Mouse (Mus musculus) forebrain, embryonic 11.5 days (tissue): ENCODE data around the gene Aox3. TPM values are rescaled to one million over a fixed set of nuclear protein-coding genes. Genes with fewer than 3 reads are reported as not detected.

Experiments
- ATAC-seq: fragments of 200-750 bp; cut with Nextera tagmentation; replicated peaks from 2 replicates; pipeline ENCODE4 v1.8.0; 2017; ENCODE audit warnings: moderate TSS enrichment; ENCODE audit not compliant: low FRiP score
- DNase-seq: peaks from one replicate; pipeline ENCODE4 v3.0.0-alpha.2; 2017; ENCODE audit warnings: low spot score
- H3K27ac ChIP-seq: fragments of 300-500 bp; sonication (generic); 2 replicates; pipeline ENCODE4 v1.5.1; 2014; ENCODE audit warnings: low read depth, low read length
- H3K27me3 ChIP-seq: fragments of 300-500 bp; sonication (generic); 2 replicates; pipeline ENCODE4 v1.6.1; 2014; ENCODE audit warnings: mild to moderate bottlenecking, low read length, mixed read lengths; ENCODE audit not compliant: control insufficient read depth, insufficient read depth
- H3K36me3 ChIP-seq: fragments of 300-500 bp; sonication (generic); 2 replicates; pipeline ENCODE4 v1.6.1; 2014; ENCODE audit warnings: mild to moderate bottlenecking, low read length, moderate library complexity, mixed read lengths; ENCODE audit not compliant: control insufficient read depth, insufficient read depth
- H3K4me1 ChIP-seq: fragments of 300-500 bp; sonication (generic); replicated peaks from 2 replicates; pipeline ENCODE4 v1.6.1; 2014; ENCODE audit warnings: low read length, mixed read lengths; ENCODE audit not compliant: control insufficient read depth, insufficient read depth
- H3K4me2 ChIP-seq: fragments of 300-500 bp; sonication (generic); 2 replicates; pipeline ENCODE4 v1.6.1; 2014; ENCODE audit warnings: low read depth, mild to moderate bottlenecking, low read length, moderate library complexity, mixed read lengths; ENCODE audit not compliant: severe bottlenecking
- H3K4me3 ChIP-seq: fragments of 300-500 bp; sonication (generic); 2 replicates; pipeline ENCODE4 v1.5.1; 2014; ENCODE audit warnings: low read depth, low read length
- H3K9ac ChIP-seq: fragments of 300-500 bp; sonication (generic); 2 replicates; pipeline ENCODE4 v1.6.1; 2014; ENCODE audit warnings: low read length
- H3K9me3 ChIP-seq: fragments of 300-500 bp; sonication (generic); 2 replicates; pipeline ENCODE4 v1.6.1; 2016; ENCODE audit warnings: low read length, mixed read lengths; ENCODE audit not compliant: control insufficient read depth
- WGBS: fragments of 180-500 bp; shearing (Covaris S2); extraction: QIAGEN DNeasy Blood & Tissue Kit; methylation state at CpG from one replicate; pipeline ENCODE4 v1.1.7; 2014; 5-methylcytosine and 5-hydroxymethylcytosine counted together
- polyA plus RNA-seq: library from polyadenylated mRNA; unstranded; fragments of >200 nt; fragmentation: Nextera tagmentation; extraction: Ambion mirVana; gene quantifications from 2 replicates; pipeline ENCODE4 v1.2.1, GENCODE M21; 2014

Aox3 gene
- polyA plus RNA-seq, 1 experiment from 2014 or later: 0.09 TPM

GRCm38 (mm10) chr1:58074266-58074665 is 38.7 kb upstream of the Aox3 start:
- no peak for ATAC-seq
- H3K4me3 ChIP-seq: no peak overlapping the region

GRCm38 (mm10) chr1:58077882-58078281 is 35.0 kb upstream of the Aox3 start:
- no peaks in the 10 kb centered on the region for H3K4me1 ChIP-seq
- no peak overlapping the region for H3K9ac ChIP-seq
- H3K9me3 ChIP-seq: no peaks in the 10 kb centered on the region
- DNase-seq: no peak
- no peak for ATAC-seq
- no peak overlapping the region for H3K27ac ChIP-seq
- H3K4me3 ChIP-seq: no peak overlapping the region
- no peaks in the 10 kb centered on the region for H3K27me3 ChIP-seq
- H3K36me3 ChIP-seq: no peaks in the 10 kb centered on the region
- no peak overlapping the region for H3K4me2 ChIP-seq

More at GRCm38 (mm10) chr1:58074266-58074665, 38.7 kb upstream of the Aox3 start:
- no peak overlapping the region for H3K27ac ChIP-seq
- H3K9ac ChIP-seq: no peak overlapping the region
- H3K4me1 ChIP-seq: no peaks in the 10 kb centered on the region
- 91% methylated on average over 2 of the region's 2 CpGs for WGBS
- H3K9me3 ChIP-seq: no peaks in the 10 kb centered on the region
- no peaks in the 10 kb centered on the region for H3K27me3 ChIP-seq
- no peak for DNase-seq
- H3K4me2 ChIP-seq: no peak overlapping the region
- H3K36me3 ChIP-seq: no peaks in the 10 kb centered on the region

- Histone ChIP-seq H3K4me3 (no peak overlapping the region), H3K27me3 (no peaks in the 10 kb centered on the region), H3K9ac (no peak overlapping the region), H3K27ac (no peak overlapping the region), H3K9me3 (no peaks in the 10 kb centered on the region), H3K36me3 (no peaks in the 10 kb centered on the region), H3K4me2 (no peak overlapping the region), H3K4me1 (no peaks in the 10 kb centered on the region)
- WGBS: 91% methylated on average over 7 of the region's 7 CpGs
- ATAC-seq: no peak
- DNase-seq: no peak
These were observed 34.5 kb upstream of the Aox3 start for GRCm38 (mm10) chr1:58078390-58078789.

- no peaks in the 10 kb centered on the region for H3K27me3 ChIP-seq
- no peaks in the 10 kb centered on the region for H3K4me1 ChIP-seq
- H3K4me3 ChIP-seq: no peak overlapping the region
- H3K36me3 ChIP-seq: no peaks in the 10 kb centered on the region
- no peak overlapping the region for H3K9ac ChIP-seq
- H3K27ac ChIP-seq: no peak overlapping the region
- ATAC-seq (no peak), DNase-seq (no peak)
- no peak overlapping the region for H3K4me2 ChIP-seq
- 93% methylated on average over 5 of the region's 5 CpGs for WGBS
- no peaks in the 10 kb centered on the region for H3K9me3 ChIP-seq
These were observed 33.2 kb upstream of the Aox3 start for GRCm38 (mm10) chr1:58079689-58080088.

- Histone ChIP-seq H3K4me3 (no peak overlapping the region), H3K4me2 (no peak overlapping the region), H3K27ac (no peak overlapping the region), H3K9me3 (no peaks in the 10 kb centered on the region), H3K9ac (no peak overlapping the region), H3K27me3 (no peaks in the 10 kb centered on the region), H3K4me1 (no peaks in the 10 kb centered on the region), H3K36me3 (no peaks in the 10 kb centered on the region)
- DNase-seq: no peak
- 87% methylated on average over 4 of the region's 4 CpGs for WGBS
- ATAC-seq: no peak
These were observed 32.5 kb upstream of the Aox3 start for GRCm38 (mm10) chr1:58080446-58080845.

GRCm38 (mm10) chr1:58081356-58081755 is 31.6 kb upstream of the Aox3 start:
- H3K4me3 ChIP-seq: no peak overlapping the region
- H3K9me3 ChIP-seq: no peaks in the 10 kb centered on the region
- no peaks in the 10 kb centered on the region for H3K4me1 ChIP-seq
- no peak for DNase-seq
- H3K9ac ChIP-seq: no peak overlapping the region
- no peaks in the 10 kb centered on the region for H3K27me3 ChIP-seq
- no peak overlapping the region for H3K27ac ChIP-seq
- H3K4me2 ChIP-seq: no peak overlapping the region
- WGBS: 89% methylated on average over 5 of the region's 5 CpGs
- no peaks in the 10 kb centered on the region for H3K36me3 ChIP-seq
- no peak for ATAC-seq

- Histone ChIP-seq H3K36me3 (no peaks in the 10 kb centered on the region), H3K4me2 (no peak overlapping the region), H3K27ac (no peak overlapping the region), H3K4me1 (no peaks in the 10 kb centered on the region), H3K4me3 (no peak overlapping the region), H3K9ac (no peak overlapping the region), H3K27me3 (no peaks in the 10 kb centered on the region), H3K9me3 (no peaks in the 10 kb centered on the region)
- no peak for DNase-seq
- WGBS: 60% methylated on average over 5 of the region's 5 CpGs
- ATAC-seq: no peak
These were observed 23.6 kb upstream of the Aox3 start for GRCm38 (mm10) chr1:58089316-58089715.

GRCm38 (mm10) chr1:58090191-58090590 is 22.7 kb upstream of the Aox3 start:
- H3K9ac ChIP-seq: no peak overlapping the region
- ATAC-seq (no peak), DNase-seq (no peak)
- no peak overlapping the region for H3K27ac ChIP-seq
- H3K27me3 ChIP-seq: no peaks in the 10 kb centered on the region
- no peaks in the 10 kb centered on the region for H3K4me1 ChIP-seq
- H3K4me2 ChIP-seq: no peak overlapping the region
- no peaks in the 10 kb centered on the region for H3K9me3 ChIP-seq
- H3K4me3 ChIP-seq: no peak overlapping the region
- no peaks in the 10 kb centered on the region for H3K36me3 ChIP-seq
- 78% methylated on average over 4 of the region's 4 CpGs for WGBS

- no peak overlapping the region for H3K9ac ChIP-seq
- H3K27ac ChIP-seq: no peak overlapping the region
- H3K36me3 ChIP-seq: no peaks in the 10 kb centered on the region
- ATAC-seq: no peak
- H3K27me3 ChIP-seq: no peaks in the 10 kb centered on the region
- 81% methylated on average over 3 of the region's 3 CpGs for WGBS
- DNase-seq: no peak
- no peaks in the 10 kb centered on the region for H3K4me1 ChIP-seq
- no peak overlapping the region for H3K4me3 ChIP-seq
- H3K4me2 ChIP-seq: no peak overlapping the region
- H3K9me3 ChIP-seq: no peaks in the 10 kb centered on the region
These were observed 21.7 kb upstream of the Aox3 start for GRCm38 (mm10) chr1:58091213-58091612.
